In genomic region chr4:106315921-106316350, GRCm38 (mm10) we compare ENCODE assay signal across 8 mouse cellular contexts. TPM values are rescaled to one million over a fixed set of nuclear protein-coding genes. Genes with fewer than 3 reads are reported as not detected.
A peak's percentile ranks its signal among the peaks of the same experiment; 100 is the strongest.
DNase-seq lines count a peak whose midpoint lies in the region; ATAC-seq and TF ChIP-seq lines count a peak whose summit lies in the region.

TSS of gene Usp24 (plus strand) at chr4:106316213.

- H3K4me3 ChIP-seq in bone marrow, adult 2 months (replicated peaks; ENCODE audit: control insufficient read depth, low read depth, low read length), result peak within 1 kb of the TSS; percentile 98
- peak within 1 kb of the TSS; percentile 98 for H3K4me3 ChIP-seq in heart, embryonic 10.5 days
- peak within 1 kb of the TSS; percentile 94 for H3K4me3 ChIP-seq in kidney, embryonic 14.5 days (ENCODE audit: low read length)
- H3K4me3 ChIP-seq in liver, adult 2 months (ENCODE audit: insufficient read depth, low read depth, low read length), result peak within 1 kb of the TSS; percentile 95

- ATAC-seq in erythroblast, adult 5-6 weeks (replicated peaks; ENCODE audit: low FRiP score, poor library complexity, severe bottlenecking), result peak; percentile 75
- ATAC-seq in kidney, embryonic 14.5 days (ENCODE audit: low FRiP score, low TSS enrichment), result peak; percentile 89

- TF ChIP-seq CTCF in bone marrow, adult 2 months (IDR thresholded peaks at IDR 0.05; ENCODE audit: control insufficient read depth, insufficient read depth, low read length), result no peak
- no peak for TF ChIP-seq CTCF in liver, adult 2 months (IDR thresholded peaks at IDR 0.05; ENCODE audit: low read depth, low read length)

- no peaks in the 10 kb centered on the region for H3K27me3 ChIP-seq in heart, embryonic 10.5 days (ENCODE audit: insufficient read depth, poor library complexity, severe bottlenecking)
- no peaks in the 10 kb centered on the region for H3K27me3 ChIP-seq in kidney, embryonic 14.5 days (ENCODE audit: control insufficient read depth, insufficient read depth, low read length)
- H3K27me3 ChIP-seq in liver, adult 2 months (ENCODE audit: control insufficient read depth, insufficient read depth, low read length), result no peaks in the 10 kb centered on the region

- H3K36me3 ChIP-seq in heart, embryonic 10.5 days, result no peaks in the 10 kb centered on the region
- H3K36me3 ChIP-seq in kidney, embryonic 14.5 days (ENCODE audit: control insufficient read depth, insufficient read depth, low read length), result no peaks in the 10 kb centered on the region; the same call in 1 of the 2 replicates
- no peaks in the 10 kb centered on the region for H3K36me3 ChIP-seq in liver, adult 2 months (ENCODE audit: control insufficient read depth, insufficient read depth, low read length)

- H3K9ac ChIP-seq in kidney, embryonic 14.5 days (ENCODE audit: low read depth, low read length), result peak within 1 kb of the TSS; percentile 98
- peak within 1 kb of the TSS; percentile 98 for H3K9ac ChIP-seq in liver, adult 2 months (ENCODE audit: low read depth, low read length)

- peak within 1 kb of the TSS; percentile 88 for H3K4me2 ChIP-seq in kidney, embryonic 14.5 days (replicated peaks; ENCODE audit: low read depth, low read length)

- TF ChIP-seq POLR2A in bone marrow, adult 2 months (IDR thresholded peaks at IDR 0.05; ENCODE audit: borderline replicate concordance, control insufficient read depth, low read depth, low read length), result peak; percentile 82; the same call in 1 of the 2 replicates
- TF ChIP-seq POLR2A in liver, adult 2 months (IDR thresholded peaks at IDR 0.05; ENCODE audit: extremely low read depth, insufficient read depth, low read length), result peak; percentile 55

- H3K4me1 ChIP-seq in bone marrow, adult 2 months (ENCODE audit: control insufficient read depth, insufficient read depth, low read length), result peaks cover 2% of the 10 kb centered on the region; the same call in 1 of the 2 replicates
- peaks cover 36% of the 10 kb centered on the region for H3K4me1 ChIP-seq in heart, embryonic 10.5 days
- H3K4me1 ChIP-seq in kidney, embryonic 14.5 days (ENCODE audit: control insufficient read depth, insufficient read depth, low read length), result peaks cover 31% of the 10 kb centered on the region
- peaks cover 13% of the 10 kb centered on the region for H3K4me1 ChIP-seq in liver, adult 2 months (ENCODE audit: control insufficient read depth, insufficient read depth, low read length)

- WGBS in bone marrow, adult 2 months, result 0% methylated on average over 59 of the region's 60 CpGs
- under 1% methylated on average over 54 of the region's 60 CpGs for WGBS in heart, embryonic 10.5 days
- under 1% methylated on average over 30 of the region's 60 CpGs for WGBS in kidney, embryonic 14.5 days
- under 1% methylated on average over 59 of the region's 60 CpGs for WGBS in liver, adult 2 months

- H3K79me2 ChIP-seq in liver, adult 2 months (ENCODE audit: control insufficient read depth, insufficient read depth, low read length), result peaks cover 25% of the 10 kb centered on the region

- no peaks in the 10 kb centered on the region for H3K9me3 ChIP-seq in heart, embryonic 10.5 days
- no peaks in the 10 kb centered on the region for H3K9me3 ChIP-seq in kidney, embryonic 14.5 days (ENCODE audit: control insufficient read depth, low read length)

- peak; percentile 85 for DNase-seq in A20 (ENCODE audit: low read depth, low spot score)
- DNase-seq in heart, embryonic 10.5 days (ENCODE audit: low spot score), result peak; percentile 85
- DNase-seq in liver, adult 2 months (ENCODE audit: extremely low read depth, low read depth, low spot score), result peak; percentile 51
- peak; percentile 12 to 33 for DNase-seq in monocyte, adult 2 months (ENCODE audit: low read depth in 1 of 2, low spot score in 2 of 2)
- DNase-seq in spleen, postnatal 10 days (ENCODE audit: low spot score in 2 of 2), result peak; percentile 82 to 84

- H3K27ac ChIP-seq in bone marrow, adult 2 months (ENCODE audit: control insufficient read depth, insufficient read depth, low read depth, low read length, poor library complexity), result peak within 1 kb of the TSS; percentile 95
- H3K27ac ChIP-seq in heart, embryonic 10.5 days, result peak within 1 kb of the TSS; percentile 100
- peak within 1 kb of the TSS; percentile 88 for H3K27ac ChIP-seq in kidney, embryonic 14.5 days (ENCODE audit: low read depth, low read length)
- H3K27ac ChIP-seq in liver, adult 2 months (replicated peaks; ENCODE audit: insufficient read depth, low read depth, low read length), result peak within 1 kb of the TSS; percentile 89

RNA-seq across cellular contexts. Expression of gene Usp24, which starts in this region (rescaled TPM):
- polyA plus RNA-seq in bone marrow, adult 2 months (2011; ENCODE audit: insufficient read depth, insufficient read length, low replicate concordance, missing spikeins), result 7.4 and 9.8 TPM in 2 replicates
- 7.1 and 7.5 TPM in 2 replicates for total RNA-seq in erythroblast, adult 5-6 weeks (2015; ENCODE audit: low replicate concordance)
- 6.8 and 11.8 TPM in 2 replicates for total RNA-seq in erythroblast, adult 5-6 weeks (2017; ENCODE audit: low replicate concordance)
- 6.7 and 8.7 TPM in 2 replicates for polyA plus RNA-seq in heart, embryonic 10.5 days (2016; fragmentation: Nextera tagmentation; extraction: Ambion mirVana)
- 15.7 and 16.4 TPM in 2 replicates for polyA plus RNA-seq in kidney, embryonic 14.5 days (2014; fragmentation: Nextera tagmentation; extraction: Ambion mirVana)
- total RNA-seq in liver, adult 2 months (2014; rRNA removed), result 28.8 and 31.0 TPM in 2 replicates
- 6.9 and 8.1 TPM in 2 replicates for polyA plus RNA-seq in liver, adult 2 months (2012; rRNA removed)

Comparison
In these comparisons a context has a peak if more than half of its experiments do, and no peak if none do; other contexts are left out.
1. Peak in every context shown above with its lines: DNase-seq, ATAC-seq, H3K4me3 ChIP-seq and H3K27ac ChIP-seq.
2. DNase-seq: peak in every context shown above with its lines; median percentile 85 in A20; 85 in heart, embryonic 10.5 days; 83 in spleen, postnatal 10 days; 51 in liver, adult 2 months; 22 in monocyte, adult 2 months.